Mouse (Mus musculus) layer of hippocampus, postnatal 10 days (tissue): ENCODE measurements around the gene Irf2. TPM values are rescaled to one million over a fixed set of nuclear protein-coding genes. Genes with fewer than 3 reads are reported as not detected.

Source experiments
- DNase-seq, 2 experiments: peaks; one replicate each; pipeline ENCODE4 v3.0.0; 2021; ENCODE audit warnings: low spot score in 2 of 2
- total RNA-seq, 2 experiments: library from RNA; stranded (reverse); gene quantifications; 2 replicates each; pipeline ENCODE4 v1.2.3; 2021

The Irf2 gene
- total RNA-seq, 2 experiments from 2014 or later: 40.1 to 46.6 TPM

GRCm38 (mm10) chr8:46871086-46871485 lies 131.6 kb downstream of the Irf2 start:
- DNase-seq: no peak

GRCm38 (mm10) chr8:46875615-46876293 lies 136.2 kb downstream of the Irf2 start:
- no peak for DNase-seq

GRCm38 (mm10) chr8:46881348-46881747 lies 141.8 kb downstream of the Irf2 start:
- DNase-seq: no peak

- no peak for DNase-seq
Measured at GRCm38 (mm10) chr8:46881755-46882419, 142.4 kb downstream of the Irf2 start.

- no peak for DNase-seq
Measured at GRCm38 (mm10) chr8:46882743-46883142, 143.2 kb downstream of the Irf2 start.

DNA sequence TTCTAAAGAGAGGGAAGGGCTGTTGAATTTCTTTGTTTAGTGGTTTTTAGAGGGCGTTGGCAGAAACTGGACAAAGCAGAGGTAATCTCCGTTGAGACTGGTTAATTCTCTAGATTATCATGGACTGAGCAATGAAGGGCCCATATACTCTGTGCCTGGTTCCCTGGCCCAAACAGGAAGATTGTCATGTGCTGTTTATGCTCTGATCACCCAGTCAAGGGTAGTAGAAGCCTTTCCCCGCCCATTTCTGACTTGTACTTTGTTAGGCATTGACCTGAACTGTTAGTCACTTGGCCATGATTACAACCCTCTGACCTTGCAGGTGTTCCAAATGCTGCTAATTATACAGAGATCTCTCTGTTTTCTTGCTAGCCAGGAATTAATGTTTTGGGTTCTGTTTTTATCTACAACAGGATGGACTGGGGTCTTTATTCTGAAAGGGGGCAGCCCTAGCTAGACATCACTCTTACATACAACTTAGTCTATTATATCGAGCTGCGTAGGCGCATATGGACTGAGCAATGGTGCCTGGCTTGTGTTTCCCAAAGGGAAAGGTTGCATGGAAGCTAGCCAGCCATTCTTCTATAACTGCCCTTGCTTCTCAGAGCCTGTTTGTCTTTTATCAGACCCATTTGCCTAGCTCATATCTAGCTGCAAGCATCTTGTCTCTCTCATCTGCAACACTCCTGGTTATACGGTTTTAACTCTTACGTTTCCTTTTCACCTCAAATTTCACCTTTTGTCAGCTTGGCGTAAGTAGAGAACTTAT lies 143.9 kb downstream of the Irf2 start:
- no peak for DNase-seq

DNA sequence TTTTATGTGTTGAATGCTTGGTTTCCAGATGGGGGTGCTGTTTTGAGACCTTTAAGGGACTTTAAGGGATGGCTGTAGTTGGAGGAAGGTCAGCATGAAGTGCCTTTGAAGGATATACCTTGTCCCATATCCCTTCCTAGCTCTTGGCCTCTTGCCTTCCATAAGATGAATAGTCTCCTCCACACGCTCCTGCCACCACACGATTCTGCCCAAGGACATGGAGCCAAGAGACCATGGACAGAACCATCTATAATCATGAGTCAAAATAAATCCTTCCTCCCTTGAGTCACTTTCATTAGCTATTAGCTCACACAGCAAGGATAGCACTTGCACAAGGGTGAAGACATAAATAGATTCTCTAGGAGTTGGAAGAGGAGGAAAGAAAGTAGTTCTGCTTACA lies 146.3 kb downstream of the Irf2 start:
- DNase-seq: no peak

DNA sequence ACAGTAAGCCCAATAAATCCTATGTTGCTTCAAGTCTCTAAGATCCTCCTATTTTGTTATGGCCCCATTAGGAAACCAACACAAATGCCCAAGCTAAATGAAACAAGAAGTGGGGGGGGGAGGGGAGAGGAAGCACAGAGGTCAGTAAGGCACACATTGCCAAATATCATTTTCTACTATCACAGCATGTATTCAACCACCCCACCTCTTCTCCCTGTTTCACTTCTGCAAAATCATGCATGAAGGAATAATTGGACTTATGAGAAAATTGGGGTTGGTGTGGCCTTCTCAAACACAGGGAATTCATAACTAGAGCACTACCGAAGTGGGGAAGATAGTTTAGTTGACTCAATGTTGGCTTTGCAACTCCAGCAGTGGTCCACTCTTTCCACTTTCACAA lies 146.7 kb downstream of the Irf2 start:
- DNase-seq: no peak

GRCm38 (mm10) chr8:46887396-46887795 lies 147.9 kb downstream of the Irf2 start:
- no peak for DNase-seq

- DNase-seq: peak in 1 of 2 experiments; percentile 17
Measured at GRCm38 (mm10) chr8:46888575-46888974, 149.0 kb downstream of the Irf2 start.

DNA sequence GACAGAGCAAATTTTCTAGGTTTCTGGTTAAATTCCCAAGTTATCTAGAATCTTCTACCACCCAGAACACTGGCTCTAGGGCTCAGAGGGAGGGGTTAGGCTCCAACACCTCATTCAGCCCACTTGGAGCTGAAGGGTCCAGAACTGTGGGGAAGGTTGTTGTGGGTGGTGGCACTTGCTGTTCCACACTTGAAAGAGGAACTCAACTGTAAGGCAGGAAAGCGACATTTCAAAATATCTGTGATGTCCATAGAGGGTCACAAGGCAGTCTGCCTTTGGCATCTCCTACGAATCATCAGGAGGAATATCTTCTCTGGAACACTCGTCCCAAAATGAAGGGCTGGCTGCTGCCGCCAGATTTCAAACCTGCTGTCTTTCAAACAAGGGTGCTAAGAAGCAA lies 150.7 kb downstream of the Irf2 start:
- no peak for DNase-seq

DNA sequence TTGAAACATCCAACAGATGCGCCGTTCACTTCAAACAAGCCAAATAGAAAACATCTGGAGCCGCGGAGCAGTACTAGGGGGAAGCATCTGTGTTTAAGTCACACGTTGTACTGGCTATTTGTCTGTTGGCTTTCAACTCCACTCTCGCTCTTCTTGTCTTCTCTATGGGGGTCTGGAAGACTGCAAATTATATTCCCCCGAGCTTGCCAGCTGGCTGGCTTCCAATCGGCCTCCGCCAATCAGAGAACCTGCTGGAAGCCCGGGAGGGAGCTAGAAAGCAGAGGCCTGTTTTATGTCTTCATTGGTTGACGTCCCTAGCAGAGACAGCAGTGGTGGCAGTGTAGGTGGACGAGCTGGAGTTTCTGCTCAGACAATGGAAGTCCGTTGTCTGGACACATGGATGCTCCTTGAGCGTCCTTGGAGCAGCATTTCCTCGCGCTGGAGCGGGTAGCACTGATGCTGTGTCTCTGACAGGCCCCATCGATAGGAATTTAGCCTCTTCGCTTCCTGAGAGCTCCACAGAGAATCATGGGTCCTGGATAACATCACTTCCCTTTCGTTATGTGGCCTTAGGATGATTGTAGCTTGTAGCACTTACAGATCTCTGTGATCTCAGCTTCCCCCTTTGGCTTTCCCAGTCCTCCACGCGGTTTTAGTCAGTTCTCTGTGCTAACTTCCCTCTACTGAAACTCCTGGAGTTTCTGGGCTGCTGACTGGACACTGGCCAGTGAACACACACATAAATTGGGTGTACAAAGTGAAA lies 153.2 kb downstream of the Irf2 start:
- peak; percentile 63 to 64 for DNase-seq

DNA sequence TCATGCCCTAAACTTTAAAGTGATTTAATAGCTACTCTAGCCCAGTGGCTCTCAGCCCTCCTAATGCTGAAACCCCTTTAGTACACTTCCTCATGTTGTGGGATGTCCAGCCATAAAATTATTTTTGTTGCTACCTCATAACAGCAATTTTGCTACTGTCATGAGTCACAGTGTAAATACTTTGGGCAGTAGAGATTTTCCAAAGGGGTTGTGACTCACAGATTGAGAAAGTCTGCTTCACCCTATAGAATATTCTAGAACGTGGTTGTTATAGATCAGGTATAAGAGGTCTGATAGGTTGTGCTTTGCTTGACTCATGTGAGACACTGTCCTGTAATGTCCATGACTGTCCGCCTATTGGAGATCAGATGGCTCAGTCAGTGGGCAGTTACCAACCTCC lies 154.9 kb downstream of the Irf2 start:
- DNase-seq: no peak

DNA sequence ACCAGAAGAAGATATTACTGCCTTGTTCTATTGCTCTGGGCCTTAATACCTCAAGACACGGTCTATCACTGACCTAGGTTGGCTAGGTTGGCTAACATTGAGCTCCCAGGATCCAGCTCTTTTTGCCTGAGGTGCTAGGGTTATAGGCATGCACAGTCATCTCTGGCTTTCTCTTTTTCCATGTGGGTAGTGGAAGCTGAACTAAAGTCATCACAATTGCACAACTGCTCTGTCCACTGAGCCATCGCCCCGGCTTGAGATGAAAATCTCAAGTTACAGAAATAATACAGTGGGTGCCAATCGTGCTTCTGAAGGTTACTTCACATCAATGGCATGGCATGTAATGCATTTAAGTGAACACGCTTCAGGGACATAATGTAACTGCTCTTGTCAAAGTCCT lies 156.5 kb downstream of the Irf2 start:
- no peak for DNase-seq

DNA sequence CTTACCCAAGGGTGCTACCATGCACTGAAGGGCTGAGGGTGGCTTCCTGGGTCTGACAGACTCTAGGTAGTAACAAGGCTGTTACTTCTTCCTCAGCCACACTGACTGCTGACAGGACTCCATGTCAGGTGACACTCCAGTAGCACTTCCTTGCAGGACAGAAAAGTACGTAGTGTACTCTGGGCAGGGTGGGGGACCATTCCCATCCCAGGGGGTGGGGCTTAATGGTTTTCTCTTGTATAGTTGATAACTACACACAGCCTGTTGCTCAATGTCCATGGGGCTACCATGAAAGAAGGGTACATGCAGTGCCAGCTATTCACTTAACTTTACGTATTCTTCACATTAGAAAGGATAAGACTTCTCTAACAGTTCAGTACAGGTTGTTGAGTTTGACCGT lies 157.2 kb downstream of the Irf2 start:
- no peak for DNase-seq

Other genes with a start within 250 kb of the Irf2 start
- 1 to 10 TPM; 3.2 to 5.1 TPM for gene Cenpu, start 187.7 kb upstream of the Irf2 start, total RNA-seq
- gene Primpol, start 122.5 kb upstream of the Irf2 start, total RNA-seq: 1 to 10 TPM; 4.3 to 4.6 TPM
- gene Casp3, start 122.4 kb upstream of the Irf2 start, total RNA-seq: 10 to 100 TPM; 59.2 to 59.7 TPM
- 10 to 100 TPM; 14.1 to 14.5 TPM for gene Enpp6, start 247.2 kb downstream of the Irf2 start, total RNA-seq